Mouse (Mus musculus): ENCODE measurements around the gene Cic.

- TF ChIP-seq POLR2A (IDR thresholded peaks at IDR 0.05; ENCODE audit: insufficient read depth, low read length) (no peak), CTCF (IDR thresholded peaks at IDR 0.05; ENCODE audit: low read depth, low read length) (peak; percentile 59)
Measured at GRCm38 (mm10) chr7:25241062-25241461, 26.4 kb upstream of the Cic start.
